Mouse (Mus musculus): Measurements from ENCODE around the gene Tbc1d8. TPM values are rescaled to one million over a fixed set of nuclear protein-coding genes. Genes with fewer than 3 reads are reported as not detected.

Gene Tbc1d8
- total RNA-seq, 2 experiments from 2014 or later, result 7.6 to 14.6 TPM

- peak in 1 of 2 experiments; percentile 43 for DNase-seq (ENCODE audit: low spot score in 2 of 2)
Measured at GRCm38 (mm10) chr1:39368267-39368841, 110.2 kb downstream of the Tbc1d8 start.

GRCm38 (mm10) chr1:39367601-39368266, 110.8 kb downstream of the Tbc1d8 start, which contains the start of gene Rpl31:
TSS of gene Rpl31 (plus strand) at chr1:39367842.
- peak; percentile 97 to 98 for DNase-seq (ENCODE audit: low spot score in 2 of 2)

GRCm38 (mm10) chr1:39367045-39367444, 111.5 kb downstream of the Tbc1d8 start:
- DNase-seq (ENCODE audit: low spot score in 2 of 2), result peak in 1 of 2 experiments; percentile 19

GRCm38 (mm10) chr1:39365562-39365961, 113.0 kb downstream of the Tbc1d8 start:
- no peak for DNase-seq (ENCODE audit: low spot score in 2 of 2)

GRCm38 (mm10) chr1:39362515-39362893, 116.1 kb downstream of the Tbc1d8 start:
- DNase-seq (ENCODE audit: low spot score in 2 of 2), result no peak

- DNase-seq (ENCODE audit: low spot score in 2 of 2), result no peak
Measured at GRCm38 (mm10) chr1:39361754-39362514, 116.6 kb downstream of the Tbc1d8 start.

GRCm38 (mm10) chr1:39349427-39349826, 129.1 kb downstream of the Tbc1d8 start:
- no peak for DNase-seq (ENCODE audit: low spot score in 2 of 2)

GRCm38 (mm10) chr1:39349001-39349400, 129.6 kb downstream of the Tbc1d8 start:
- no peak for DNase-seq (ENCODE audit: low spot score in 2 of 2)

GRCm38 (mm10) chr1:39344981-39345600, 133.5 kb downstream of the Tbc1d8 start:
- DNase-seq (ENCODE audit: low spot score in 2 of 2), result no peak

GRCm38 (mm10) chr1:39343242-39343641, 135.3 kb downstream of the Tbc1d8 start:
- DNase-seq (ENCODE audit: low spot score in 2 of 2), result no peak

- no peak for DNase-seq (ENCODE audit: low spot score in 2 of 2)
Measured at GRCm38 (mm10) chr1:39341807-39342206, 136.7 kb downstream of the Tbc1d8 start.

GRCm38 (mm10) chr1:39340647-39341046, 137.9 kb downstream of the Tbc1d8 start:
- DNase-seq (ENCODE audit: low spot score in 2 of 2), result peak in 1 of 2 experiments; percentile 24

GRCm38 (mm10) chr1:39340156-39340555, 138.4 kb downstream of the Tbc1d8 start:
- no peak for DNase-seq (ENCODE audit: low spot score in 2 of 2)

- no peak for DNase-seq (ENCODE audit: low spot score in 2 of 2)
Measured at GRCm38 (mm10) chr1:39339455-39339854, 139.1 kb downstream of the Tbc1d8 start.

GRCm38 (mm10) chr1:39338831-39339230, 139.7 kb downstream of the Tbc1d8 start:
- no peak for DNase-seq (ENCODE audit: low spot score in 2 of 2)

- no peak for DNase-seq (ENCODE audit: low spot score in 2 of 2)
Measured at GRCm38 (mm10) chr1:39336788-39337187, 141.8 kb downstream of the Tbc1d8 start.

GRCm38 (mm10) chr1:39335561-39336196, 142.9 kb downstream of the Tbc1d8 start:
- no peak for DNase-seq (ENCODE audit: low spot score in 2 of 2)

- DNase-seq (ENCODE audit: low spot score in 2 of 2), result no peak
Measured at GRCm38 (mm10) chr1:39332456-39332855, 146.1 kb downstream of the Tbc1d8 start.

GRCm38 (mm10) chr1:39330857-39331594, 147.5 kb downstream of the Tbc1d8 start:
- DNase-seq (ENCODE audit: low spot score in 2 of 2), result no peak

- no peak for DNase-seq (ENCODE audit: low spot score in 2 of 2)
Measured at GRCm38 (mm10) chr1:39327546-39327945, 151.0 kb downstream of the Tbc1d8 start.
